Mouse (Mus musculus): ENCODE measurements around the gene Pde11a. TPM values are rescaled to one million over a fixed set of nuclear protein-coding genes. Genes with fewer than 3 reads are reported as not detected.

Gene Pde11a
- polyA plus RNA-seq, 1 experiment from 2014 or later = 0.54 TPM

- Histone ChIP-seq H3K4me3 (ENCODE audit: low read depth, low read length) (no peak overlapping the region), H3K36me3 (ENCODE audit: control insufficient read depth, insufficient read depth, low read length) (no peaks in the 10 kb centered on the region), H3K27ac (ENCODE audit: low read length) (no peak overlapping the region), H3K9me3 (replicated peaks; ENCODE audit: control insufficient read depth, low read length, poor library complexity, severe bottlenecking) (no peaks in the 10 kb centered on the region), H3K27me3 (ENCODE audit: control insufficient read depth, insufficient read depth, low read depth, low read length) (no peaks in the 10 kb centered on the region), H3K9ac (ENCODE audit: low read depth, low read length) (no peak overlapping the region), H3K4me2 (ENCODE audit: low read length) (no peak overlapping the region), H3K4me1 (ENCODE audit: control insufficient read depth, insufficient read depth, low read length) (no peaks in the 10 kb centered on the region)
- WGBS = 69% methylated on average over 3 of the region's 3 CpGs
- no peak for ATAC-seq
Measured at GRCm38 (mm10) chr2:76132983-76133382, 205.6 kb downstream of the Pde11a start.

- no peak overlapping the region for H3K4me2 ChIP-seq (ENCODE audit: low read length)
- 44% methylated on average over 12 of the region's 12 CpGs for WGBS
- no peak overlapping the region for H3K9ac ChIP-seq (ENCODE audit: low read depth, low read length)
- H3K27me3 ChIP-seq (ENCODE audit: control insufficient read depth, insufficient read depth, low read depth, low read length) = no peaks in the 10 kb centered on the region
- H3K4me1 ChIP-seq (ENCODE audit: control insufficient read depth, insufficient read depth, low read length) = no peaks in the 10 kb centered on the region
- H3K36me3 ChIP-seq (ENCODE audit: control insufficient read depth, insufficient read depth, low read length) = no peaks in the 10 kb centered on the region
- no peaks in the 10 kb centered on the region for H3K9me3 ChIP-seq (replicated peaks; ENCODE audit: control insufficient read depth, low read length, poor library complexity, severe bottlenecking)
- H3K27ac ChIP-seq (ENCODE audit: low read length) = no peak overlapping the region
- no peak overlapping the region for H3K4me3 ChIP-seq (ENCODE audit: low read depth, low read length)
- no peak for ATAC-seq
Measured at GRCm38 (mm10) chr2:76129933-76130627, 208.5 kb downstream of the Pde11a start.

GRCm38 (mm10) chr2:76129058-76129437 lies 209.5 kb downstream of the Pde11a start:
- Histone ChIP-seq H3K36me3 (ENCODE audit: control insufficient read depth, insufficient read depth, low read length) (no peaks in the 10 kb centered on the region), H3K4me3 (ENCODE audit: low read depth, low read length) (no peak overlapping the region), H3K9ac (ENCODE audit: low read depth, low read length) (no peak overlapping the region), H3K4me2 (ENCODE audit: low read length) (no peak overlapping the region), H3K4me1 (ENCODE audit: control insufficient read depth, insufficient read depth, low read length) (no peaks in the 10 kb centered on the region), H3K27ac (ENCODE audit: low read length) (no peak overlapping the region), H3K27me3 (ENCODE audit: control insufficient read depth, insufficient read depth, low read depth, low read length) (no peaks in the 10 kb centered on the region), H3K9me3 (replicated peaks; ENCODE audit: control insufficient read depth, low read length, poor library complexity, severe bottlenecking) (no peaks in the 10 kb centered on the region)
- 58% methylated on average over 8 of the region's 8 CpGs for WGBS
- no peak for ATAC-seq

- no peaks in the 10 kb centered on the region for H3K36me3 ChIP-seq (ENCODE audit: control insufficient read depth, insufficient read depth, low read length)
- H3K4me3 ChIP-seq (ENCODE audit: low read depth, low read length) = no peak overlapping the region
- H3K4me2 ChIP-seq (ENCODE audit: low read length) = no peak overlapping the region
- H3K9ac ChIP-seq (ENCODE audit: low read depth, low read length) = no peak overlapping the region
- H3K27ac ChIP-seq (ENCODE audit: low read length) = no peak overlapping the region
- ATAC-seq = 0 out of 2 replicates have a peak, but pooled peaks have one; percentile 54
- H3K27me3 ChIP-seq (ENCODE audit: control insufficient read depth, insufficient read depth, low read depth, low read length) = no peaks in the 10 kb centered on the region
- no peaks in the 10 kb centered on the region for H3K9me3 ChIP-seq (replicated peaks; ENCODE audit: control insufficient read depth, low read length, poor library complexity, severe bottlenecking)
- H3K4me1 ChIP-seq (ENCODE audit: control insufficient read depth, insufficient read depth, low read length) = no peaks in the 10 kb centered on the region
- 56% methylated on average over 9 of the region's 9 CpGs for WGBS
Measured at GRCm38 (mm10) chr2:76128105-76129057, 210.2 kb downstream of the Pde11a start.

- Histone ChIP-seq H3K4me1 (ENCODE audit: control insufficient read depth, insufficient read depth, low read length) (no peaks in the 10 kb centered on the region), H3K4me3 (ENCODE audit: low read depth, low read length) (no peak overlapping the region), H3K4me2 (ENCODE audit: low read length) (no peak overlapping the region), H3K9me3 (replicated peaks; ENCODE audit: control insufficient read depth, low read length, poor library complexity, severe bottlenecking) (no peaks in the 10 kb centered on the region), H3K36me3 (ENCODE audit: control insufficient read depth, insufficient read depth, low read length) (no peaks in the 10 kb centered on the region), H3K27me3 (ENCODE audit: control insufficient read depth, insufficient read depth, low read depth, low read length) (no peaks in the 10 kb centered on the region), H3K27ac (ENCODE audit: low read length) (no peak overlapping the region), H3K9ac (ENCODE audit: low read depth, low read length) (no peak overlapping the region)
- no peak for ATAC-seq
- 93% methylated on average over 6 of the region's 6 CpGs for WGBS
Measured at GRCm38 (mm10) chr2:76126651-76127050, 211.9 kb downstream of the Pde11a start.

- Histone ChIP-seq H3K27ac (ENCODE audit: low read length) (no peak overlapping the region), H3K9me3 (replicated peaks; ENCODE audit: control insufficient read depth, low read length, poor library complexity, severe bottlenecking) (no peaks in the 10 kb centered on the region), H3K27me3 (ENCODE audit: control insufficient read depth, insufficient read depth, low read depth, low read length) (no peaks in the 10 kb centered on the region), H3K4me2 (ENCODE audit: low read length) (no peak overlapping the region), H3K4me1 (ENCODE audit: control insufficient read depth, insufficient read depth, low read length) (no peaks in the 10 kb centered on the region), H3K36me3 (ENCODE audit: control insufficient read depth, insufficient read depth, low read length) (no peaks in the 10 kb centered on the region), H3K9ac (ENCODE audit: low read depth, low read length) (no peak overlapping the region), H3K4me3 (ENCODE audit: low read depth, low read length) (no peak overlapping the region)
- WGBS = 75% methylated on average over 6 of the region's 6 CpGs
- ATAC-seq = no peak
Measured at GRCm38 (mm10) chr2:76124821-76125220, 213.8 kb downstream of the Pde11a start.

GRCm38 (mm10) chr2:76122167-76122566 lies 216.4 kb downstream of the Pde11a start:
- 91% methylated on average over 6 of the region's 6 CpGs for WGBS
- H3K4me1 ChIP-seq (ENCODE audit: control insufficient read depth, insufficient read depth, low read length) = no peaks in the 10 kb centered on the region
- H3K36me3 ChIP-seq (ENCODE audit: control insufficient read depth, insufficient read depth, low read length) = no peaks in the 10 kb centered on the region
- no peaks in the 10 kb centered on the region for H3K27me3 ChIP-seq (ENCODE audit: control insufficient read depth, insufficient read depth, low read depth, low read length)
- H3K9me3 ChIP-seq (replicated peaks; ENCODE audit: control insufficient read depth, low read length, poor library complexity, severe bottlenecking) = no peaks in the 10 kb centered on the region
- no peak overlapping the region for H3K4me2 ChIP-seq (ENCODE audit: low read length)
- H3K27ac ChIP-seq (ENCODE audit: low read length) = no peak overlapping the region
- H3K4me3 ChIP-seq (ENCODE audit: low read depth, low read length) = no peak overlapping the region
- H3K9ac ChIP-seq (ENCODE audit: low read depth, low read length) = no peak overlapping the region
- no peak for ATAC-seq

- Histone ChIP-seq H3K4me1 (ENCODE audit: control insufficient read depth, insufficient read depth, low read length) (no peaks in the 10 kb centered on the region), H3K4me2 (ENCODE audit: low read length) (no peak overlapping the region), H3K27me3 (ENCODE audit: control insufficient read depth, insufficient read depth, low read depth, low read length) (no peaks in the 10 kb centered on the region), H3K9me3 (replicated peaks; ENCODE audit: control insufficient read depth, low read length, poor library complexity, severe bottlenecking) (no peaks in the 10 kb centered on the region), H3K9ac (ENCODE audit: low read depth, low read length) (no peak overlapping the region), H3K36me3 (ENCODE audit: control insufficient read depth, insufficient read depth, low read length) (no peaks in the 10 kb centered on the region), H3K27ac (ENCODE audit: low read length) (no peak overlapping the region), H3K4me3 (ENCODE audit: low read depth, low read length) (no peak overlapping the region)
- no peak for ATAC-seq
- WGBS = 56% methylated on average over 2 of the region's 2 CpGs
Measured at GRCm38 (mm10) chr2:76119848-76120247, 218.7 kb downstream of the Pde11a start.

GRCm38 (mm10) chr2:76118491-76118890 lies 220.1 kb downstream of the Pde11a start:
- Histone ChIP-seq H3K36me3 (ENCODE audit: control insufficient read depth, insufficient read depth, low read length) (no peaks in the 10 kb centered on the region), H3K4me2 (ENCODE audit: low read length) (no peak overlapping the region), H3K9me3 (replicated peaks; ENCODE audit: control insufficient read depth, low read length, poor library complexity, severe bottlenecking) (no peaks in the 10 kb centered on the region), H3K9ac (ENCODE audit: low read depth, low read length) (no peak overlapping the region), H3K4me1 (ENCODE audit: control insufficient read depth, insufficient read depth, low read length) (no peaks in the 10 kb centered on the region), H3K27ac (ENCODE audit: low read length) (no peak overlapping the region), H3K4me3 (ENCODE audit: low read depth, low read length) (no peak overlapping the region), H3K27me3 (ENCODE audit: control insufficient read depth, insufficient read depth, low read depth, low read length) (no peaks in the 10 kb centered on the region)
- no peak for ATAC-seq
- WGBS = 86% methylated on average over 5 of the region's 5 CpGs

All from midbrain, embryonic 16.5 days (tissue).